Mouse (Mus musculus) embryonic facial prominence, embryonic 13.5 days (tissue): ENCODE data around the gene Prss54. TPM values are rescaled to one million over a fixed set of nuclear protein-coding genes. Genes with fewer than 3 reads are reported as not detected.

Experiments
- ATAC-seq: fragments of 200-750 bp; cut with Nextera tagmentation; 2 replicates; pipeline ENCODE4 v1.8.0; 2017; ENCODE audit warnings: low read depth; ENCODE audit not compliant: insufficient number of reproducible peaks, insufficient read depth, low FRiP score, low TSS enrichment
- H3K27ac ChIP-seq: fragments of 300-500 bp; sonication (generic); 2 replicates; pipeline ENCODE4 v1.5.1; 2015; ENCODE audit warnings: moderate library complexity, mild to moderate bottlenecking, inconsistent platforms
- H3K27me3 ChIP-seq: fragments of 300-500 bp; sonication (generic); 2 replicates; pipeline ENCODE4 v1.6.1; 2015; ENCODE audit warnings: mild to moderate bottlenecking, inconsistent platforms
- H3K36me3 ChIP-seq: fragments of 300-500 bp; sonication (generic); 2 replicates; pipeline ENCODE4 v1.6.1; 2015; ENCODE audit warnings: mild to moderate bottlenecking, inconsistent platforms
- H3K4me1 ChIP-seq: fragments of 300-500 bp; sonication (generic); 2 replicates; pipeline ENCODE4 v1.6.1; 2015; ENCODE audit warnings: inconsistent platforms
- H3K4me2 ChIP-seq: fragments of 300-500 bp; sonication (generic); 2 replicates; pipeline ENCODE4 v1.6.1; 2015; ENCODE audit warnings: moderate library complexity, mild to moderate bottlenecking, inconsistent platforms
- H3K4me3 ChIP-seq: fragments of 300-500 bp; sonication (generic); 2 replicates; pipeline ENCODE4 v1.5.1; 2015; ENCODE audit warnings: mild to moderate bottlenecking, inconsistent platforms
- H3K9ac ChIP-seq: fragments of 300-500 bp; sonication (generic); 2 replicates; pipeline ENCODE4 v1.6.1; 2015; ENCODE audit warnings: mild to moderate bottlenecking, inconsistent platforms
- H3K9me3 ChIP-seq: fragments of 300-500 bp; sonication (generic); 2 replicates; pipeline ENCODE4 v1.6.1; 2016; ENCODE audit warnings: inconsistent platforms
- WGBS: fragments of 180-500 bp; shearing (Covaris S2); methylation state at CpG from one replicate; pipeline ENCODE4 v1.1.7; 2015; ENCODE audit warnings: mixed read lengths; 5-methylcytosine and 5-hydroxymethylcytosine counted together
- polyA plus RNA-seq: library from polyadenylated mRNA; unstranded; fragments of >200 nt; fragmentation: Nextera tagmentation; extraction: Ambion mirVana; gene quantifications from 2 replicates; pipeline ENCODE4 v1.2.1, GENCODE M21; 2015

Gene Prss54
- polyA plus RNA-seq, 1 experiment from 2014 or later: not detected

DNA sequence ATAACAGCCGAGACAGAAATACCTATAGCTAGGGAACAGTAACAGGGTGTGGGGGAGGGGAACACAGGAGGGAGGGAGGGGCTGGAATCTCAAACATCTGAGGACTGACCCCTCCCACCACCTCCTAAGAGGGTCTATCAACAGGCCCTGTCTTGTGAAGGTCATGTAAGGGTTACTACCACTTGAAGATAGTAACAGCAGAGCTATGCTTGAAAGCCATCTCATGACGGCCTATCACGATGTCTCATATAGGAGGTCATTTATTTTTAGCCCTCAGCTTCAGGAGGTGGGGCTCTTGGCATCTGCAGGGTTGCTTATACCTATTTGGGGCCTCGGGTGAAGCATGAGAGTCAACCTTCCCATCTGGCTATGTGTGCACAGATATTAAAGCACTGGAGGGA, 20.7 kb upstream of the Prss54 start:
- H3K9me3 ChIP-seq: no peaks in the 10 kb centered on the region
- WGBS: 63% methylated on average over 4 of the region's 4 CpGs
- no peak overlapping the region for H3K27ac ChIP-seq
- no peak overlapping the region for H3K9ac ChIP-seq
- peaks cover 6% of the 10 kb centered on the region for H3K4me1 ChIP-seq
- H3K4me2 ChIP-seq: no peak overlapping the region
- no peak for ATAC-seq
- H3K36me3 ChIP-seq: no peaks in the 10 kb centered on the region
- H3K27me3 ChIP-seq: no peaks in the 10 kb centered on the region; the same call in 1 of the 2 replicates
- no peak overlapping the region for H3K4me3 ChIP-seq

DNA sequence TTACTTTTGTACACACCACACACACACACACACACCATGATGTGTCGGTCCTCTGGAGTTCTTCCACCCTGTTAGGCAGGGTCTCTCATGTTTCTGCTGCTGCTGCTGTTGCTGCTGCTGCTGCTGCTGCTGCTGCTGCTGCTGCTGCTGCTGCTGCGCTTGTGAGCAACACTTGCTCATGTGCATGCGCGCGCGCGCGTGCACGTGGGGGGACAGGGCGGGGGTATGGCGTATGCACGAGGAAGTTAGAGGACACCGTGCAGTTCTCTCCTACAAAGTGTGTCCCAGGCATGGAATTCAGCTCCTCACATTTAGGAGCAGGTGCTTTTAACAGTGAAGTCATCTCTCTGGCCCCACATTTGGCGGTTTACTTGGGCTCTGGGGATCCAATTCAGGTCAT, 19.0 kb upstream of the Prss54 start:
- WGBS: 84% methylated on average over 14 of the region's 14 CpGs
- ATAC-seq: no peak
- Histone ChIP-seq H3K27me3 (no peaks in the 10 kb centered on the region), H3K4me3 (no peak overlapping the region), H3K27ac (no peak overlapping the region), H3K36me3 (no peaks in the 10 kb centered on the region), H3K9ac (no peak overlapping the region), H3K9me3 (no peaks in the 10 kb centered on the region), H3K4me1 (peaks cover 6% of the 10 kb centered on the region), H3K4me2 (no peak overlapping the region)

DNA sequence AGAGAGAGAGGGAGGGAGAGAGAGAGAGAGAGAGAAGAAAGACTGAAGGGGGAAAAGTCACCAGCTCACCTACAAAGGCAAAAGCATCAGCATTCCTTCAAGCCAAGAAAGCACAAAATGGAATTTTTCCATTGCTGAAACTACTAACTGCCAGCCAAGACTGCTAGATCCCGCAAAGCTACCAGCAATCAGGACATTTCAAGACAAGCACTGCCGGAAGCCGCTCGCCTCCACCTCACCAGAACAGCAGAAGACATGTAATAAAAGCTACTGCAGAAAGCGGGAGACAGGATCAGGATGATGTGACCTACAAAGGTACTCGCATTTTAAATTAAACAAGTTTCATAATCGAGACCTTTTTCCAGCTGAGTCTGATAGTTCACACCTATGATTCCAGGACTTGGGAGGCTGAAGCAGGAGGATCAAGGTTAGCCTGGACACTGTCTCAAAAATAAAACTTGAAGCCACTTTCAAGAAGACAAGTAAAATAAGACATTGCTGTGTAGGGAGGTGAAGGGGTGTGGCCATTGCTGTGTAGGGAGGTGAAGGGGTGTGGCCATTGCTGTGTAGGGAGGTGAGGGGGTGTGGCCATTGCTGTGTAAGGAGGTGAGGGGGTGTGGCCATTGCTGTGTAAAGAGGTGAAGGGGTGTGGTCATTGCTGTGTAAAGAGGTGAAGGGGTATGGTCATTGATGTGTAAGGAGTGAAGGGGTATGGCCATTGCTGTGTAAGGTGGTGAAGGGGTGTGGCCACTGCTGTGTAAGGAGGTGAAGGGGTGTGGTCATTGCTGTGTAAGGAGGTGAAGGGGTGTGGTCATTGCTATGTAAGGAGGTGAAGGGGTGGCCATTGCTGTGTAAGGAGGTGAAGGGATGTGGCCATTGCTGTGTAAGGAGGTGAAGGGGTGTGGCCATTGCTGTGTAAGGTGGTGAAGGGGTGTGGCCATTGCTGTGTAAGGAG, 17.6 kb upstream of the Prss54 start:
- WGBS: 88% methylated on average over 7 of the region's 7 CpGs

DNA sequence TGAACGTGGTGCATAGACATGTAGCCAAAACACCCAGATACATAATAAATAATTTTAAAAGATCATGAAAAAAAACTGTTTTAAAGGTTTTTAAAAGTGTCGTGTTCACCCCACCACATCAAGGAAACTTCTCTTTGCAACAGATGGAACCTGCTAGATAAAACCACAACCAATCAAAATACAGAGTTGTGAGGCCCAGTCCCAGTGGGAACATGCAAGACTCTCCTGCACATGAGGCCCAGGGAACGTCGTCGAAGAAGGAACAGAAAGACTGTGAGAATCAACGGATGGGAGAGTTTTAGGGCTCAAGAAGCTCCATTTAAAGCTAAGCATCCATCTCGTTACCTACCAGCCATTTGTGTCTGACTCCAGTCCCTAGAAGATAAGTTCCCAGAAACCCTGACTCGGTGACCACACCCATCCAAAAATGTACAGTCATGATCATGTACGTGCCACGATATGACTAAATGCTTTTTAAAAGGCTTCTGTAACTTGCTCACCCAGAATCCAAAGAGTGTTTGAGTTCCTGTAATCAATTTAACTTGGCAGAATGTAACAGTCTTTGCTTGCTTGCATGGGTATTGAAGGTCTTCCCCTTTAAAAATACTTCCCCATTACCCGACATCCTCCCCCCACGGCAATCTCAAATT, 16.1 kb upstream of the Prss54 start:
- no peak for ATAC-seq
- Histone ChIP-seq H3K9ac (no peak overlapping the region), H3K4me3 (no peak overlapping the region), H3K27ac (no peak overlapping the region), H3K4me2 (no peak overlapping the region), H3K36me3 (no peaks in the 10 kb centered on the region), H3K9me3 (no peaks in the 10 kb centered on the region), H3K27me3 (no peaks in the 10 kb centered on the region), H3K4me1 (peaks cover 6% of the 10 kb centered on the region)
- 81% methylated on average over 12 of the region's 12 CpGs for WGBS

More for the DNA sequence above, 17.6 kb upstream of the Prss54 start:
- Histone ChIP-seq H3K4me1 (peaks cover 6% of the 10 kb centered on the region), H3K4me3 (no peak overlapping the region), H3K27me3 (no peaks in the 10 kb centered on the region), H3K9me3 (no peaks in the 10 kb centered on the region), H3K36me3 (no peaks in the 10 kb centered on the region), H3K27ac (no peak overlapping the region), H3K4me2 (no peak overlapping the region), H3K9ac (no peak overlapping the region)
- no peak for ATAC-seq

DNA sequence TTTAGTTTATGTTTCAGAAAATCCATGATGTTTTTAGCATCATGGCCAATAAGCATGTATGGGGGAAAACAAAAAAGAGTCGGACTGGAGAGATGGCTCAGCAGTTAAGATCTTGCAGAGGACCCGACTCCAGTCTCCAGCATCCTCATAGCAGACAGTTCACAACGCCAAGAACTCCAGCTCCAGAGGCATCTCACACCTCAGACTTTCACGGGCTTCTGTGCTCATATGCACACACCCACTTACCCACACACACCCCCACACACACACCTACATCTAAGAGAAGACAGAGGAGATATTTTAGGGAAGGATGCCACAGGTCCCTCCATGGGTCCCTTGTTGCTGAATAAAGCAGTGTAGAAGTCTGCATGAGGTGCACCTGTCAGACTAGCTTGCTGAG, 14.4 kb upstream of the Prss54 start:
- H3K9me3 ChIP-seq: no peaks in the 10 kb centered on the region
- no peak for ATAC-seq
- no peak overlapping the region for H3K4me2 ChIP-seq
- 88% methylated on average over 4 of the region's 4 CpGs for WGBS
- H3K36me3 ChIP-seq: no peaks in the 10 kb centered on the region
- H3K27me3 ChIP-seq: no peaks in the 10 kb centered on the region
- H3K4me3 ChIP-seq: no peak overlapping the region
- H3K9ac ChIP-seq: no peak overlapping the region
- H3K4me1 ChIP-seq: no peaks in the 10 kb centered on the region
- no peak overlapping the region for H3K27ac ChIP-seq

DNA sequence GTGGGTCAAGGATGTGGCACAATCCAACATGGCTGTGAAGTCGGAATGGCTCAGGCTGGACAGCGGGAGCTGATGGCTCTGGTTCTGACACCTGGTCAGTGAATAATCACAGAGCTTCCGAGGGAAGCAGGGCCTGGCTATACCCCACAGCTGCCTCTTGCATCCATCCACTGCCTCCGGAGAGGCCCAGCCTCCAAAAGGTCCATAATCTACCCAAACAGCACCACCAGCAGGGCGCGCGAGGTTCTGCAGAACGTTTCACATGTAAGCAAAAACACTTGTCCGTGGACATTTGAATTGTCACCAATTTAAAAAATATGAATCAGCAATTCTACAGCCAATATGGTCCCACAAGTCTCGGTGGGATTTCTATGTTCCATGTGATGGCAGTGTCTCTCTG, 13.1 kb upstream of the Prss54 start:
- H3K4me3 ChIP-seq: no peak overlapping the region
- 62% methylated on average over 10 of the region's 10 CpGs for WGBS
- H3K9me3 ChIP-seq: no peaks in the 10 kb centered on the region
- H3K4me1 ChIP-seq: no peaks in the 10 kb centered on the region
- H3K9ac ChIP-seq: no peak overlapping the region
- no peak overlapping the region for H3K4me2 ChIP-seq
- no peaks in the 10 kb centered on the region for H3K27me3 ChIP-seq
- no peak overlapping the region for H3K27ac ChIP-seq
- no peak for ATAC-seq
- H3K36me3 ChIP-seq: no peaks in the 10 kb centered on the region

- Histone ChIP-seq H3K4me2 (no peak overlapping the region), H3K36me3 (no peaks in the 10 kb centered on the region), H3K9me3 (no peaks in the 10 kb centered on the region), H3K9ac (no peak overlapping the region), H3K27me3 (no peaks in the 10 kb centered on the region), H3K4me1 (no peaks in the 10 kb centered on the region), H3K4me3 (no peak overlapping the region), H3K27ac (no peak overlapping the region)
- no peak for ATAC-seq
- WGBS: 87% methylated on average over 1 of the region's 1 CpGs
These were observed 11.2 kb upstream of the Prss54 start for GRCm38 (mm10) chr8:95587339-95587738.

- no peak for ATAC-seq
- Histone ChIP-seq H3K27me3 (no peaks in the 10 kb centered on the region), H3K36me3 (no peaks in the 10 kb centered on the region), H3K4me2 (no peak overlapping the region), H3K4me3 (no peak overlapping the region), H3K9ac (no peak overlapping the region), H3K27ac (no peak overlapping the region), H3K4me1 (no peaks in the 10 kb centered on the region), H3K9me3 (peaks cover 4% of the 10 kb centered on the region; the same call in 1 of the 2 replicates)
- WGBS: 88% methylated on average over 5 of the region's 5 CpGs
These were observed 3.0 kb downstream of the Prss54 start for GRCm38 (mm10) chr8:95573146-95573545.

- Histone ChIP-seq H3K4me2 (no peak overlapping the region), H3K27ac (no peak overlapping the region), H3K4me3 (no peak overlapping the region), H3K27me3 (no peaks in the 10 kb centered on the region), H3K9me3 (peaks cover 4% of the 10 kb centered on the region; the same call in 1 of the 2 replicates), H3K36me3 (no peaks in the 10 kb centered on the region), H3K4me1 (no peaks in the 10 kb centered on the region), H3K9ac (no peak overlapping the region)
- 83% methylated on average over 6 of the region's 6 CpGs for WGBS
- no peak for ATAC-seq
These were observed 9.3 kb downstream of the Prss54 start for GRCm38 (mm10) chr8:95566809-95567208.

- Histone ChIP-seq H3K4me1 (no peaks in the 10 kb centered on the region), H3K36me3 (no peaks in the 10 kb centered on the region), H3K4me3 (no peak overlapping the region), H3K27ac (no peak overlapping the region), H3K4me2 (no peak overlapping the region), H3K9me3 (peaks cover 4% of the 10 kb centered on the region; the same call in 1 of the 2 replicates), H3K27me3 (0 out of 2 replicates have a peak, but pooled peaks cover 4% of the 10 kb centered on the region), H3K9ac (no peak overlapping the region)
- 71% methylated on average over 4 of the region's 4 CpGs for WGBS
- no peak for ATAC-seq
These were observed 9.9 kb downstream of the Prss54 start for GRCm38 (mm10) chr8:95566217-95566616.

DNA sequence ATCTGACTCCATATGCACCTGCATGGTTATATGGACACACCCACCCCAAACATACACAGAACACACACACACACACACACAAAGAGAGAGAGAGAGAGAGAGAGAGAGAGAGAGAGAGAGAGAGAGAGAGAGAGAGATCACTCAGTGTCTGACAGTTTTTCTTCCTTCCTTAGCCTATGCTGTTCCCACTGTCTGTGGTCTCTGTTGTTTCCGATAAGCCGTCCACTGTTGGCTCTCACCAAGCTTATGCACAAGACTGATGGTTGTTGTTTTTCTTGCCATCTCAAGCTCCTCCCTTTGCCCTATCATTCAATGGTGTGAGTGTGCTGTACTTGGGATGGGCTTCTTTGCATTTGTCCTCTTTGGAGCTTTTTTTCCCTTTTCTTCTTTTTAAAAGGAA, 20.2 kb downstream of the Prss54 start:
- Histone ChIP-seq H3K9ac (no peak overlapping the region), H3K4me2 (no peak overlapping the region), H3K36me3 (no peaks in the 10 kb centered on the region), H3K4me1 (no peaks in the 10 kb centered on the region), H3K27ac (no peak overlapping the region), H3K9me3 (no peaks in the 10 kb centered on the region), H3K4me3 (no peak overlapping the region), H3K27me3 (no peaks in the 10 kb centered on the region)
- 93% methylated on average over 2 of the region's 2 CpGs for WGBS
- no peak for ATAC-seq

GRCm38 (mm10) chr8:95551577-95551976, 24.6 kb downstream of the Prss54 start:
- Histone ChIP-seq H3K9ac (no peak overlapping the region), H3K4me3 (no peak overlapping the region), H3K4me2 (no peak overlapping the region), H3K27ac (no peak overlapping the region), H3K27me3 (no peaks in the 10 kb centered on the region), H3K4me1 (no peaks in the 10 kb centered on the region), H3K9me3 (no peaks in the 10 kb centered on the region), H3K36me3 (no peaks in the 10 kb centered on the region)
- WGBS: 69% methylated on average over 4 of the region's 4 CpGs
- ATAC-seq: no peak
